Mouse (Mus musculus) right cerebral cortex, postnatal 36 days (tissue): Measurements from ENCODE around the gene Tmem117.
A peak's percentile ranks its signal among the peaks of the same experiment; 100 is the strongest.

Experiments
- DNase-seq, 2 experiments: peaks; one replicate each; pipeline ENCODE4 v3.0.0; 2022; ENCODE audit warnings: low spot score in 2 of 2, mixed read lengths in 1 of 2

Tmem117 gene

DNA sequence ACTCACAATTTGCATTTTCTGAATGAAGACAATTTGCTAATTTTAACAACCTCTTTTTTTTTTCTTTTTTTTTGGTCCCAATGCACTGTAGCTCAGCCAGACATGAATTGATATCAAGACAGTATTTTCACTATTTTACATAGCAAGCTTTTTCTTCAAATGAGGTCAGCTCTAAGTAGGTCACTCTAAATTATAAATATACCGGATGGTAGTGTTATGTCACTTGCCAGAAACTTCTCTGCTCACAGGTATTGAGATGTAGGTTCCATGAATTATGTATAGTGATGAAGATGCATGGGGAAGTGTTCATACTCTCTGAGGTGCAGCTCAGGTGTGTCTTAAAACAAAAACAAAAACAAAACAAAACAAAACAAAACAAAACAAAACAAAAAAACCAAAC is 264.2 kb downstream of the Tmem117 start:
- no peak for DNase-seq

DNA sequence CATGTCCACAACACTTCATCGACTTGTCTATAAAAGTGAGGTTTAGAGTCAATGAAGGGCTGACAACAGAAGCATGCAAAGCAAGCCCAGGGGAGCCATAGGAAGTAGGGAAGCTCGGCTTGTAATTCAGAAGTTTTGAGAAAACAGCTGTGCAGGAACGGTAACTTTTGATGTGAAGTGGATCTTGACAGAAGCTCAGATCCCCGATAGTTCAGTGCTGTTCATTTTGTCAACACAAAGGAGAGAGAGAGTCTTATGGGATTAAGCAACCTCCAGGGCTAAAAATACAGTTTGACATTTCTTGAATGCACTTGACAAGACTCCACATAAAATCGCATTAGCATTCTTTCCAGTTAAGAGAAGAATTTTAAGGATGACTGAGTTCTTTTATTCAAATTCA is 265.1 kb downstream of the Tmem117 start:
- no peak for DNase-seq

DNA sequence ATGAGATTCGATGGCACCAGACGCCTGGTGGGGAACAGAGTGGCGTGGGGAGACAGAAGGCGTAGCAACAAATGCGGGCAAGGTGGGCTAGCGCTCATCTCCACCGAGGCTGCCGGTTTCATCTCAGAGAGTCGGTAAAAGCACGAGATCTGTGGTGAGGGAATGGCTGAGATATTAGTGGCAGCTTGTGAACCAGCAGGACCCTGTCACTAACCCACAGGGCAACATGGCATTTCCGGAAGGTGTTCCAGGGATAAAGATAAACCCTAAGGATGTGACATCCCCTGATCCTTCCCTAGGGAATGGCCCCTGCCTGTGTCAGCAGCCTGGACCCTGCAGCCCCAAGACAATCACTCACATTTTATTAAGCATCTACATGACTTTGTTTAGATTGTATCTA is 266.6 kb downstream of the Tmem117 start:
- DNase-seq: no peak

DNA sequence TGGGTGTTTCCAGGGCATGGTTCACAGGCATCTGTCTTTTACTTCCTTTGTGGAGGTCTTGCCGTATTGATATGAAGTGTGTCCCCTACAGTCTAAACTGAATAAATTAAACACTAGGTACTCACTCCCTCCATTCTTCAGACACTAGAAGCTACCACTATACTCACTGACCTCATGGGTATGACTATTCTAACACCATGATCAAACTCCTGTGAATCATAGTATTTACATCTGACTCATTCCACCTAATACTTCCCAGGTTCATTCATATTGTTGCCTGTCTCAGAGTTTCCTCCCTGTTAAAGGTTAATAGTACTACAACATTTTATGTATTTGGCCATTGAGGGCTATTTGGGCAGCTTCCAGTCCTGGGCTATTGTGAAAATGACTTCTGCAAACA is 274.2 kb downstream of the Tmem117 start:
- no peak for DNase-seq

DNA sequence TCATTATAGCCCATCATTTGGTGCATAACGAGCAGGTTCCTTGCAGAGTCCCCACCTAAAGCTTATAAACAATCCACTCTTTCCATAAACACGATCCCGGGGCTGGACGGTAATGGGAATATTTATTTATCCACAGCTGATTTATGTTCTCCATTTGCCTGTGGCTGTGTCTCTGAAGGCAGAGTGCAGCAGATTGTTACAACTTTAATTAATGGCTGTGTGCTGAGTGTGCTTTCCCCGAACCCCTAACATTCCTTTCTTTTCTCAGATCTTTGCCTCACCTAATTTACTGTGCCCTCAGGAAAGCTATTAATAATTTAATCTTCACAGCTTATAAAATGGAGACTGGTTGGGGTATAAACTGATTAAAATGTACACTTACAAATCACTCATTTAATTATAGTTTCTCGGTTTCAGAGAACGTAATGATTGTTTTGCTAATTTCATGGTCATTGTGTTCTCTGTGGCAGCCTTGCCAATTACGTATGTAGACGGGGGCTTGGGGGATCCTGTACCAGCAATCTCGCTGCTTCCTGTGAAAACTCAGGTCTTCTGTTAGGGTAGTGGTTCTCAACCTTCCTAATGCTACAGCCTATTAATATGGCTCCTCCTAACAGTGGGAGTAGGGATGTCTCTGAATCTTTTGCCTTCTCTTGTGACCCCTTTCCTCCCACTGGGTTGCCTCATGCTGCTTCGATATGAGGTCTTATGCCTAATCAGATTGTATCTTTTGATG is 275.8 kb downstream of the Tmem117 start:
- no peak for DNase-seq

DNA sequence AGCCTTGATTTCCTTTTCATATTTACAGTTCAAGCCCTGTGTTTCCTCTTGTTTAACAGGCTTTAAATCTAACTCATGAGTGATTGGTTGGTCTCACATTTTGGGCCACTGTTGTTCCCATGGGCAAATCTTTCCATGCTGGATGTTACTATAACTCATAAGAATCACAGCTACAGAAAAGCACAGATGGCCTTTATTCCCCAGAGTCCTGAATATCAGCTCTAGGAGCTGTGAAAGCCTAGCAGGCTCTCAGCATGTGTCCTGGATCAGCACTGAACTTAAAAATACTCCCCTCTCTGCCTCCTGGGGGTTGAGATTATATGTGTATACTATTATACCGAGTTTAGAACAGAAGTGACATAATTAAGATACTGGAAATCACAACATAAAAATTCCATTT is 292.6 kb downstream of the Tmem117 start:
- no peak for DNase-seq

DNA sequence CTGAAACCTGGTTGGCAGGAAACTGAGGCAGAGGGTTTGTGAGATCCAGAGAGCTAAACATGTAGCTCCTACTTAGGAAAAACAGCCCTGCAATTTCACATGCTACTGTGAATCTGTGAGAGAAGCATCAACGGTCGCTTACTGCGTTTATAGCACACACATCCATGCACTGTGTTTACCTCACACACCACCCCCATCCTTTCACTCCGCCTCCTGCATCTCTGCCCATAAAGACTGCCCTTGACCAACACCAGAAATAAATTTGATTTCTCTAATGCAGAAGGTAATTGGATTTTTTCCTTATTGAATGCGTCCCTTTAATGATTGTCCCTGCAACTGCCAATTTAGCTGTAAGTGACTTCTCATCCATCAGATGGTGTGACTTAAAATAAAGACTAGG is 299.0 kb downstream of the Tmem117 start:
- DNase-seq: no peak

DNA sequence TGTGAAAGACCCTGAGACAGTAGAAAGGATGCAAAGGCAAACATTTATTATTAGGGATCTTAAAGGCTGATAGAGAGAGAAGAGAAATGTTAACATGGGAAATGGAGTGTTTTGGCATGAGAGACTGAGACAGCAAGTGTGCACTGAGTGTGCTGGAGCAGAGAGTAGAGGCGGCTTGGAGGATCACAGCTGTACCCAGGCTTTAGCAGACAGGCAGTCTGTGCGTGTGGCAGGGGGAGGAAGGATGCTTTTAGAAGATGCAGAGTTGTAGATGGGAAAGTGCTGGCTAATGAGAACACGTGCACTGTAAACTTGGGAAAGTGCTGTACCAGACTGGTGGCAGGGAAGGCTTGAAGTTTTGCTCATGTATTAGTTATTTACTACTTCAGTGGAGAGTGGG is 301.7 kb downstream of the Tmem117 start:
- peak in 1 of 2 experiments; percentile 13 for DNase-seq

DNA sequence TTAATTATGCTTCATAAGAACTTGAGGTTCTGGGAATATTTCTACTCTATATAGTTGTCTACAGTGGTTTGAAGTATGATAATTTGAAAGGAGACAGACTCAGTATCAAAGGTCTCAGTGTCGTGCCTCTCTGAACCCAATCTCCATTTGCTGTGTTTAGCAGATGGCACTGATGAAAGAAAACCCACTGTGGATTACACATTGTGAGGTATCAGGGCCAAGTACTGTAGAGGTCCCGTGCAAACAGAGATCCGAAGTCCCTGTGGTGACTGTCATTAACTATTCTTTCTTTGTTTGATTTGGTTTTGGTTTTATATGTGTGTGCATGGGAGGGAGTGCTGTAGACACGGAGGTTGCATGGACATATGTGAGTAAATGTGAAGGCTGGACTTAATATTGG is 304.0 kb downstream of the Tmem117 start:
- DNase-seq: no peak

DNA sequence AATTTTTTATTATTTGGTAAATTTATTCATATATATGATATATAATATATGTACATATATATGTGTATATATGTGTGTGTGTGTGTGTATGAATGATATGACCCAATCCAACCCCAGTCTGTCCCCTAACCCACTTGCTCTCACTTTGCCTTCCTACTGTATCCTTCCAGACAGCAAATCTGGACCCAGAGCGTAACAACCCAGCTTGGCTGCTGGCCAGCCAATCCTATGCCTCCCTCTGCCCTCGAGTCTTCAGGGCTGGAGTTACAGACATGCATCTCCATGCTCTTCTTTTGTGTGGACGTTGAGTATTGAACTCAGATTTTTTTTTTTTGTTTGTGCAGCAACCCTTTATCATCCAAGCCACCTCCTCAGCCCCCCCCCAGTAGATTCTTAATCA is 304.4 kb downstream of the Tmem117 start:
- no peak for DNase-seq

DNA sequence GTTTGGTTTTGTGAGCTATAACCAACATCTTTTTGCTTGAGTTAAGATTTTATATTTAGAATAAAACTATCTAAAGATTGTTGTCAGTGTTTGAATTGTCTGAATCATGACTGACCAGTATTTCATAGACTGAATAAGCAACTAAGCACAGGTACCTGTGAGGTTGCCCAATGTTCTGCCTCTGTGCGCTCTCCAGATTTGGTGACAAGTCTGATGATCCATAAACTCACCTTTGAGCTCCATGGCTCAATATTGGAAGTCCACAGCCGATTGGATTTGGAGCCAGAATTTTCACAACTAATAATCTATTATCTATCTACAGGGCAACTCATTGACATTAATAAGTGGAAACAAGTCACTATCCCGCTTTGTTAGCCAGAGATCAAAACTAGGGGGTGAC is 312.9 kb downstream of the Tmem117 start:
- no peak for DNase-seq

DNA sequence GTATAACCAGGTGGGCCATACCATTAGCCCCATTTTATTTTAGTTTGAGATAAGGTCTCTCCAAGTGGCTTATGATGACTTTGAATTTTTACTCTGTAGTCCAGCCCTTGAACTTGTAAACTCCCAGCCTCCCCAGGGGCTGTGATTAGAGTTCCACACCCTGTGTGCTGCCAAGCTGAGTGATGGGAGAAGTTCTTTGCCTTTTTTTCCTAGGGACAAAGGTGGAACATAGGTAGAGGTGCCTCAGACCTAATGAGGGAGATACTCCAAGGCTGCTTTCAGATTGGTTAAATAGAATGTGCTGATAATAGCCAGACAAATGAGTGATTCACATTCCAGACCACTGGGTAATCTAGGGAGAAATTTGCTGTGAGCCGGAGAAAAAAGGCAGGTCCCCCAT is 313.4 kb downstream of the Tmem117 start:
- DNase-seq: no peak

DNA sequence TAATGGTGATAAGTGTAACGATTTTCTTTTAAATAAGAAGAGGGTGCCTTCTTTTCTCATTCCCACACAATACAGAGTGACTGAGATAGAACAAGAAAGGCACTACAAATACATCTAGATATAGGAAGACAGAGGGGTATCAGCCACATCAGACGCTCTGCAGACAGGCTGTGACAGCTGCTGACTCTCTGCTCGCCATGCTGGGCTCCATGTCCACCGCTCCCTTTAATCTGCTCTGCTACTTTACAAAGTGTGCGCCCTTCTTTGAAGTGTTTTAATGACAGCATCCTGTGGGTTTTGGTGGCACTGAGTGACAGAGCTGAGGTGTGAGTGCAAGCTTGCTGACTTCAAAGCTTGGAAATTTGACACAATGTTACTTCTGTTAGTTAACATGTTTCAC is 314.9 kb downstream of the Tmem117 start:
- DNase-seq: no peak

DNA sequence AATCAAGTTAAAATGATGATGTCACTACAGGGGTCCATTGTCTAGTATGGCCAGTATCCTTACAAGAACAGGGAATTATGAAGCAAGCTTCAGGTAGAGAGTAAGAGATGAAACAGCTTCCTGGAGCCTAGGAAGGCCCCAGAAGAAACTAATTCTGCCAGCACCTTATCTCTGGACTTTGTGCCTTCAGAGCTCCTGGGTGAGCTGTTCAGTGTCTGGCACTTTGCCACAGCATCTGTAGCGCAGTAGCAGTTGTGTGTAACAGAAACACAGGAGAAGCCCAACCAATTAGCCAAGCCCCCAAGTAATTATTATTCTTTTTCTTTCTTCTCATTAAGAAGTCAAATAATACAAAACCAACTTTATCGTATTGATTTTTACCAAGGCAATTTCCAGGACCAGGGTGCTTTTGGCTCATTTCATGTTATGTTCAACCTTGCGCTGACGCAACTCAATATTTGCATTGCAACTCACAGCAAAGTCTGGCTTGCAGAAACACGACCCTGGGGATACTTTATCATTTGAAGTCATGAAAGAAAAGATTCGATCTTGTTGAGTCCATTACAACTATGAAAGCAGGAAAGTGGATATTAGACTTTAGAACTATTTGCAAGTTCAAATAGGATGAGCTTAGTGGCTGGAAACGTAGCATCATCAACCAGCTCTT is 322.5 kb downstream of the Tmem117 start:
- no peak for DNase-seq

DNA sequence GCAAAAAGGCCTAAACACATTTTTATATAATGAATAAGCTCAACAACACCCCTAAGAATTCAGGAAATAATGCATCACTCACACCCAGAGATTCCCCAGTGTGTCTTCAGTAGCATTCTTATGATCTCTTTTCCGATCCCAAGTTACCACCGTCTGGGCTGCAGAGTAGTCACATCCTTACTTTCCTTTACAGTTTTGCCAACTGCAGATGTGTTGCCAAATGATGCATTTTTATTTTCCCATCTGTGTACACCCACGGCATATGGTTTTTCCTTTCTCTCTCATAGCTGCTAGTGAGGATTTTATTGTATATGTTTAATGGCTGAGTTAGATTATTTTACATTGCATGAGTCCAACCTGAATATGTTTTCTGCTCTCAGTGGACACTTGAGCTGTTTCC is 327.7 kb downstream of the Tmem117 start:
- DNase-seq: peak in 1 of 2 experiments; percentile 17

DNA sequence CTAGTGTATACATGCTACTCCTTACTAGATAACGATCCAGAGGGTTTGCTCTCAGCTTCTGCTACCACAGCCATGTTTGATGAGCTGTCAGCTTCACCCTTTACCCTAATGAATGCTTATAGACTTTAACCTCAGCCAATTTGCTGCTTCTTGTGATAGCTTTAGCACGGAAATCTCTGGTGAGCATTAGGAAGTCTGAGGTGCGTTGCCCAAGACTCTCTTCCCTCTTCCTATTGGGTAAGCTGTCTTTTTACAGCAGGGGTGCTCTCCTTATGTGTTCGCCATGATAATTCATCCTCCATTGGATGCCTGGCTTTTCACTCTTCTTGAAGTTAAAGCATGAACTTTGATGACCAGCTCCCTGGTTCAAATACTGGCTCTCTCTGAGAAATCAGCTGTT is 328.2 kb downstream of the Tmem117 start:
- DNase-seq: no peak

DNA sequence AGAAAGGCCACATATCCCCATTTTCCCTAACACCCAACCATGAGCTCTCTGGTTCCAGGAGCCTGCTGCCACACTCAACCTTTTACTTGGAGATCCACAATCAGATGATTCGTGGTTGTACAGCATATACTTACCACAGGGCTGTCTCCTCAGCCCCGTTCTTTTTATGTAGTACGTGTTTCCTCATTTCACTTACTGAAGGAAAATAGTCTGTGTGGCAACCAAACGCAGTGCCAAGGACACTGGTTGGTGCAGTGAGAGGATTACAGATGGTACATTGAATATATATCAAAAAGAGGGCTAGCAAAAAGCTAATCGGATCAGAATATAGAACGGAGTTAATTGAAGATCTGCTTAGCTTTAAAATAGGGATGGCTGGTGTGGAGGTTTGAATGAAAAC is 338.0 kb downstream of the Tmem117 start:
- no peak for DNase-seq

DNA sequence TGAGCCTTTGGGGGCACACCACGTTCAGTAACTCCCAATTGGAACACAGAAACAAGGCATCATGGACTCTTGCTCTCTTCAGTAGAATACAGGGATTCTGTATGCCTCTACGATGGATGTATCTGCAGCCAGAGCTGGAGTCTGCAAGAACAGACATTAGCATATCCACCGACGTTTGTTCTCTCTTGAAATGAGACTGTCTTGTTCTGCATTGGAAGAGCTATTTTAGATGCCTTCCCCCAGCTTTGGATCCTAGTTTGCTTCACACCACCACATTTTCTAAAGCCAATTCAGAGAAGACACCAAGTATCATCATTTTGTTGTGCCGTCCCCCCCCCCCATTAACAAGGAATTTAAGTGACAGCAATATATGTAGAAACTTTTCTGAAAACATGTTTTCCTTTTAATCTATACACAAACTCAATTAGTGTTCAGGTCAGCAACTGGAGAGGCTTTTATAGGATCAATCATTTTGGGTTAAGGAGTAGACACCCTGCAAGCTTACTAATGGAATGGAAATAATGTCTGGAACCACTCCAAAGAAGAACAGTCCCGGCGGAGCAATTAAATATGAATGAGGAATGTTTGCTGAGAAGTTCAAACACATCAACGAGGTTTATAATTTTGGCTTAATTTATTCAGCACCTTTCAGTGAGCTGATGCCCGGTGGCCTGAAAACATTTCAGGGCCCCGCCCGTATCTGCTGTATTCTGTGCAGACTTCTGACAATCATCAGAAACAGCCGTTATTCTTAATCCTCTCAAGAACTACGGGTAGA is 339.6 kb downstream of the Tmem117 start:
- peak in 1 of 2 experiments; percentile 27 for DNase-seq

DNA sequence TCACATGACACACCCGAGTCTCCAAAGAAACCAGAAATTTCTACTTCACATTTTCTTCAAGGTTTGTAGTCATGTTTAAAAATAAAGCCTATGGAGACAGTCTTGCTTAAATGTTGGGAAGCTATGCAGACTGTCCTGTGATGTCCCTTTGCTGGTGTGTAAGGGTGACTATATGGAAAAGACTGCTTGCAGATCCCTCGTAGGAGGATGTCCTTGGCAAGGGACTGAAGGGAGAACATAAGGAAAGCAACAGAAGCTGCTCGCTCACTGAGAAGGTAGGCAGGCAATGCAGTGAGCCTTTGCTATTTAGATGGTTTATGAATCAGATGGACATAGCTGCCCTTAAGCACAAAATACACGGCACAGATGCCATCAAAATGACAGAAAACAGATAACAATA is 352.8 kb downstream of the Tmem117 start:
- peak in 1 of 2 experiments; percentile 53 for DNase-seq

DNA sequence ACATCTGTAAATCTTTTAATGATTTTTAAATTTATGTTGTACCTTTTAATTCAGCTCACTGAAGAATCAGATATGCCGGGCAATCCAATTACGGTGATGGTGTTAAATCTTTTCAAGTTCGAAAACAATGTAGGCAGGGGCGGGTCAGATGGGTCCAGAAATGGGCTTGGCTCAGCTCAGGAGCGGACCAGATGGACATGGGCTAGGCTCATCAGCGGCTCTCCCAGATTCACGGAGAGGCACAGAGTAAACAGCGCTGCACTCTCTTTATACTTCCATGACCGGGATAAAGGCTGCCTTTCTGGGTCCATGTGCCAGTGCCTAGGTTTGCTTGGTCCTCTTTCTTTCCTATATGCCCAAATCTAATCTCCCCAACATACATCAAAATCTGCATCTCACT is 366.3 kb downstream of the Tmem117 start:
- no peak for DNase-seq

DNA sequence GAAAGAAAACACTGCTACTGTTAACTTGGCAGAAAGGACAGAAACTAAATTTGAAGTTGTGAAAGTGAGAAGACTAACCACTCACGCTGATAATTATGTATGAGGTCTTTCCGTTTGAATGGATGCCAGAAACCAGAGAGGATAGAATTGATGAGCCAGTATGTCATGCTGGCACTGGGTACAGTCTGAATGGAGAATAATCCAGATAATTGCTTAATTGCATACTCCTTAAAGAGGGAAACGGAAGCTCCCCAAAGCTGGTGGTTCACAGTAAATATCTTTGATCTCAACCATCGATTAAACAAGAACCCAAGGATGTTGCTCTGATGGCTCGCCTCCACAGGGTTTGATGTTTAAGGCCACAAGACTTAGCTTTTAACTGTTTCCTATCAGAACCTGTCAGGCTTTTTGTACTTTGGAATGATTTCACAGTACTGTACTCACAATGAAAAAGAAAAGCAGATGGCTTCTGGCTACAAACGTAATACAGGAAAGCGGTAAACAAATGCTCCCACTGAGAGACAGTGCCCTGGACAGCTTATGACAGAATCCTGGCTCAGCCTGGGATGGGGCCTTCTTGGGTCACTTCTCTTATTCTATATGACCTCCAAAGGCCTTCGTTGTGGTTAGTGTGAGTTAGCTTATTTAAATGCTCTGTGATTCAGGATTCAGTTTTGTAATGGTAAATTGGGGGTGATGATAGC is 376.2 kb downstream of the Tmem117 start:
- DNase-seq: no peak

DNA sequence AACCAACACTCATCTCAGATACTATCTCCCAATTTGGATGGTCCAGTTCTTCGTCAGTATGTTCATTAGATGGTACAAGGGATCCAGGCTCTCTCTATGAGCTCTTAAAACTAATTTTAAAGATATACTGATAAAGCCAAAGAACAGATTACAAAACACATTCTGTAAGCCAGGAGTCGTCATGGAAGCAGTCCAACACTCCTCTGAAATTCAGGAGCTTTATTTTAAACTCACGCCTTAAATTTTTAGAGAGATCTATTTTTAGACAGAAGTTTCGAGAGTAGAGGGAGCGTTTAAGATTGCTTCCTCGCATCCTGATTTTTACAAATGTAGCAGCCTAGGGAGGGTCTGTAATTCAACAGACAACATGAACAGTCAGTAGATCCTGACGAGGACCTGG is 393.2 kb downstream of the Tmem117 start:
- peak; percentile 23 to 29 for DNase-seq
